Mouse (Mus musculus) kidney, postnatal 14 days (tissue): Measurements from ENCODE around the gene Prpf18.

Experiments used
- DNase-seq: peaks from one replicate; pipeline ENCODE4 v3.0.0; 2022; ENCODE audit warnings: mixed read lengths

Prpf18 gene

DNA sequence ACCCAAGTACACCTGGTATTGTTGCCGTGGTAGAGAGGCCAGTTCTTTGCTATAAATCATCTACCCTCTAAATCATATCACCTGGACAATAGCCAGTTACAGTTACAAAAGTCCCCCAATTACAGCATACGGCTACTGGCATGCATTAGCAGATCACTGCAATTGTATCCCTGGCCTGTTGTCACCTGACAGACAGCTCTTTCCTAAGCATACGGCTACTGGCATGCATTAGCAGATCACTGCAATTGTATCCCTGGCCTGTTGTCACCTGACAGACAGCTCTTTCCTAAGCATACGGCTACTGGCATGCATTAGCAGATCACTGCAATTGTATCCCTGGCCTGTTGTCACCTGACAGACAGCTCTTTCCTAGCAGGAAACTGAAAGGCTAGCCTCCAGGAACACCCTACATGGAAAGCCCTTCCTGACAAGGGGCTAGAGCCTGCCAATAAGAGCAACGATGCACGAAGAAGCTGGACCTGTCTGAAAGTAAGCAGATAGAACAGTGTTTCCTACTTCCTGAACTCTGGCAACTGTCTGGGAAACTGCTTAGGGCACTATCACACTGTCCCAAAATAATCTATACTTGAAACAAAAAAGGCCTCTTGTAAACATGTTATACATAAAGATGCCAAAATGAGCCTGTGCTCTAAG is 37.5 kb downstream of the Prpf18 start:
- peak; percentile 45 for DNase-seq

DNA sequence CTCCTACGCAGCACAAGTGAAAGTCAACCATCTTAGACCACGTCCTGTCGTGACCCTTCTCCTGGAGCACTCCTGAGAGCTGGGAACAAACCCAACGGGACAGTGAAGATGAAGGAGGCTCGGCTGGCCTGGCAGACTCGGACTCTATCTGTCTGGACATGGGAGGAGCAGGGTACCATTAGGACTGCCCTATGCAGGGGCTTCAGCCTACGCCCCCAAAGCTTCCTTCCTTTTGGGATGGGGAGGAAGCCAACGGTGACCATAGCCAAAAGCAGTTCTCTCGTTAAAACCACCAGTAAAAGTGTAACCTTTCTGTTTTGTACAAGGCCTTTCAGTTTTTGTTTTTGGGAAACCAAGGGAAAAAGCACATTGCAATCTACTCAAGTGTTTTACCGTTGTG is 40.2 kb downstream of the Prpf18 start:
- peak; percentile 28 for DNase-seq

DNA sequence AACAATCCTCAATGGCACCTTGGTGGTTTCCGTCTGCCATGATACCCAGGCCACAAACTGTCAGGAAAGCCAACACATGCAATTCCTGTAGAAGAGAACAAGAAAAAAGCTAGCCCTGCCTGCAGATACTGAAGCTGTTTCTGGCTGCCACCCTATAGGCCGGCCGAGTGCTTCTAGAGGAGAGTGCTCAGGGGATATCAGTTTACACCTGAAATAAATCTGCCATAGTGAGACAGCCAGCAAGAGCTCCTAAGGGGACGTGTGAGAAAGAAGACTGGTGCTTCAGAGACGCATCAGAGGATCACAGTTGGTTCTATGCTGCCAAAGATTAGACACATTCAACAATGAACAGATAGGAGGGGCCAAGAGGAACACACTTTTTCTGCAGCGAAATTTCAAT is 40.6 kb downstream of the Prpf18 start:
- no peak for DNase-seq

DNA sequence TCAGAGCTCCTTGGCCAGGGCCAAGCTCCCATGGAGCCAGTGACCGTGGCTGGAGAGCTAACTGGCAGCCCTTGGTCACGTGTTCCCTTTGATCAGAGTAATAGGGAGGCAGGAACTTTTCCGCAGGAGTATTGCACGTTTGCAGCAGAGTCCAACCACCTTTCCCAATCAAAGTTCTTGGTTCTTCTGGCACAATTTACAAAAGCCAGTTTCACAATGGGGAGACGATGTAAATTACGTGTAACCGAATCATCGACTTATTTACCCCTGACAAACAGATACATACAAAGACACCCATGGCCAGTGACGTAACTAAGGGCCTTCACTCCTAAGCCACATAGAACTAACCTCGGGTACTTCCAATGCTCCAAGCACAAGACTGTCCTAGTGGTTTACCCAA is 42.5 kb downstream of the Prpf18 start:
- no peak for DNase-seq

DNA sequence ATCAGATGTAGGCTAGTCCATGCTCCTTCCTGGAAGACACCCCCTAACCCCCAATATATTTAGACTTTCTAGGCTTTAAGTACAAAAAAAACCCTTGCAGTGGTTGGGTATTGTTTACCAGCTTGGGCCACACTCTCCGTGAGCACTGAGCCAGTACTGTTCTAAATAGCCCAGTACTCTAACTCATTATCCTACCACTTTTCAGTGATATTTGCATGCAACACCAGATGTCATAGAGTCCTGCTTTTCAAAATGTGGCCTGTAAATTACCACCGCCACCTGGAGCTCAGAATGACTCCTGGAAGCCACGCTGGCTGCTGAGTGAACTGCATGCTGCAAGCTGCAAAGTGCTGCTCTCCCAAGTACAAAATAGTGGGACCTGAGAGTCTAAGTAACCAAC is 43.7 kb downstream of the Prpf18 start:
- no peak for DNase-seq

DNA sequence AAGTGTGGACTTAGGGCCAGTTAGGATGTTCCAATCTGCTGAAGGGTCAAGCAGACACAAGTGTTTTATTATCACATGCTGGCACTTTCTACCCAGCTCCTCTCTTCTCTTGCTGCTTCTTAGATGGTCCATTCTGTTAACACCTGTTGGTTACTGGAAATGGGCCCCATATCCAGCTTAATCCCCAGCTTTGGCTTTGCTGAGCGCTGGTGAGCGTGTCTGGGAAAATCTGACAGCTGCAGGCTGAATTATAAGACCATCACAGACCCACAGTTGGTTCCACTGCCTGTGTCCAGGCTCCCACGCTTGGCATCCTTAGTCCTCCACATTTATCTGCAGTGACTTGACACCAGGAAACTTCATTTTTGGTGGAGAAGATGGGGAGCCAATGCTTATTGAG is 45.4 kb downstream of the Prpf18 start:
- DNase-seq = no peak

DNA sequence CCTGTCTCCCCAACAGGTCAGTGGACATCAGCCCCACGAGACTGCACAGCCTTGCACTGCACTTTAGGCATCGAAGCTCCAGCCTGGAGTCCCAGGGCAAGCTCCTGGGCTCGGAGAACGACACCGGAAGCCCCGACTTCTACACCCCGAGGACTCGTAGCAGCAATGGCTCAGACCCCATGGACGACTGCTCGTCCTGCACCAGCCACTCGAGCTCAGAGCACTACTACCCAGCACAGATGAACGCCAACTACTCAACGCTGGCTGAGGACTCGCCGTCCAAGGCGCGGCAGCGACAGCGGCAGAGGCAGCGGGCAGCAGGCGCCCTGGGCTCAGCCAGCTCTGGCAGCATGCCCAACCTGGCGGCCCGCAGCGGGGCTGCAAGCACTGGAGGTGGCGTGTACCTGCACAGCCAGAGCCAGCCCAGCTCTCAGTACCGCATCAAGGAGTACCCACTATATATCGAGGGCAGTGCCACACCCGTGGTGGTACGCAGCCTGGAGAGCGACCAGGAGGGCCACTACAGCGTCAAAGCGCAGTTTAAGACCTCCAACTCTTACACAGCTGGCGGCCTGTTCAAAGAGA is 48.5 kb downstream of the Prpf18 start:
- DNase-seq = peak; percentile 28

DNA sequence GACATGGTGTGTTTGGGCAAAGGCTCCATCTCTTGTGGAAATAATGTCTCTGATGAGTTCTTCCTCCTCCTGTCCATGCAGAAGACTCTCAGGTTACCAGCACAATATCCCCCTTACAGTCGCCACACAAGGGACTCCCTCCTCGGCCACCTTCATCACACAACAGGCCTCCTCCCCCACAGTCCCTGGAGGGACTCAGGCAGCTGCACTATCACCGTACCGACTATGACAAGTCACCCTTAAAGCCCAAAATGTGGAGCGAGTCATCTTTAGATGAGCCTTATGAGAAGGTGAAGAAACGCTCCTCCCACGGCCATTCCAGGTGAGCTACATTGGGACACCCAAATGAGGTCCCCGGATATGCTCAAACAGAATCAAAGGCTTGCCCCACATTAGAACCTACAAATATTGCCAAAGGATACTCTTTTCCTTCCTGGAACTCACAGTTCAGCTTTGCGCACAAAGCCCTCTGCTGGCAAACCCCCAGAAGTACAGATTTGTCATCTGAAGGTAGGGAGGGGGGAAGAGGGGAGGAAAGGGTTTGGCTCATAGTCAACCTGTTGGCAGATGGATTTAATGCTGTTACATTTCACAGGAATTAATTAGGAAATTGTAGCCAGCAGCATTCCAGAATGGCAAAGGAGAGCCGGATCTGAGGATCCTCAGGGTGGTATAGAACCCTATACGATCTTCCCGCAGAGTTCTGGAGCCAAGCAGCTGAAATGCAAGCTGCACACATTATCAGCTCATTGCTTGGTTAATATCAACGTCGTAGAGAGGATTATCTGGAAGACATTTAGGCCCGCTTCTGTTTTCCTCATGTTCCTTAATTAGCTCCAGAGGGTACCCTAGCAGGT is 50.7 kb downstream of the Prpf18 start:
- peak; percentile 76 for DNase-seq

DNA sequence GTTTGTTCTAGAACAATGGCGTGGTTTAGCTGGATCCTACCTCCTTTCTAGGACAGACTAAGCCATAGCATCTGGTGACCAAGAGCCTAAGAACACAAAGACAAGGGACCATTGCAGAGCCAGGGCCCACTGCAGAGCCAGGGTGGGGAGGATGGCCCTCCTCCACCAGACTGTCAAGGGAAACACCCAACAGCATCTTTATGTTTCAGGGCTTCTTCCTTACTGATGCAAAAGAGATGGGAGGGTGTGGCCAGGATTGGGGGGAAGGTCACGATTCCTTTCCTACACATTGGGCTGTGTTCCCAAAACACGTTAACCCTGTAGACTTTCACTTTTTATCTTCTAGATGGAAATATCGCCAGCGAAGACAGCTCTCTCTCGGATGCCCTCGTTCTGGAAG is 54.9 kb downstream of the Prpf18 start:
- DNase-seq = no peak

DNA sequence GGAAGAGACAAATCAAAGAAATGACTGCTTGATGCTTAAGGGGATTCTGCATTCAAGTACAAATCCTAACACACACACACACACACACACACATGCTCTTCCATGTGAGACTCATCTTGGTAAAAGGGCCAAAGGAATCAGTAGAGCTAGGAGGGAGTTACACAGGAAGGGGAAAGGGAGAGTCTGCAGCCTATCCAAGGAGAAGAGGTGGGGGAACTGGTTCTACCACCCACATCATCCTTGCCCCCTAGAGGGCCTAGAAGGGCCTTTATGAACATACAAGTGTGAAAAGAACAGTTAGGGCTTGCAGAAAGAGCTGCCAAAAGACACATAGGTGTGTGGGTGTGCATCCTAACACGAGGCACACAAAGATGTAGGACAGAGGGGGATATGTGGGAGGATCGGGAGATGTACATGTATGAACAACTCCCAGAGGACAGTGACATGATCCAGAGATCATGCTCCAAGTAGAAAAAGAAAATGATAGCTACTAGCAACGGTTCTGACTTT is 58.0 kb downstream of the Prpf18 start:
- no peak for DNase-seq

DNA sequence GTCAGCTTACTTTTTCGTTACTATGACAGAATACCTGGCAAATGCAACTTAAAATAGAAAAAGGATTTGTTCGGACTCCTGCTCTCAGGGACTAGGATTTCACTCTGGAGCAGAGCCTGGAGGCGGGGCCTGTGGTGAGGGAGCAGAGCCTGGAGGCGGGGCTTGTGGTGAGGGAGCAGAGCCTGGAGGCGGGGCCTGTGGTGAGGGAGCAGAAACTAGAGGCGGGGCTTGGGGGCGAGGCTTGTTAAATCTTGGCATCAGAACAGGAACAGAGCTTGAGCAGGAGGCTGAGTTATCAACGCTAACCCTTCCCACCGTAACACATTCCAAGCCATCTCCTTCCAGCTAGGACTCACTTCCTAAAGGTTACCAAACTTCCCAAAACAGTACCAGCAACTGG is 58.5 kb downstream of the Prpf18 start:
- peak; percentile 66 for DNase-seq

DNA sequence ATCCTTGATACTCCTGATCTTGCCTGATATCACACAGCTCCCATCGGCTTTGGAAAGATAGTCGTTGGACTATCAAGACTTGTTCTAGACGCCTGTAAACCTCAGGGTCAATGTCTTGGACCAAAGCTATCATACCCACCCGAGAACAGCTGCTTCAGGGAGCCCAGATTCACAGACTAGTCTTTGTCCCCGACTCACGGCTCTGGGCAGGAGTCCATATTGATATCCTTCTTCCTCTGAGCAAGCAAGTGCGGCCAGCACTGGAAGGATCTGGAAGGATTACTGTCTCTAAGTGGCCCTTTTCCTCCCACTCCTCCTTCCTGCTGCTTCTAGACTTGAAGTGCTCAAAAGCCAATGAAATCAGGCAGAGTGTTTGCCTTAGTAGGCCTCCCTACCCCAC is 59.2 kb downstream of the Prpf18 start:
- DNase-seq = no peak

DNA sequence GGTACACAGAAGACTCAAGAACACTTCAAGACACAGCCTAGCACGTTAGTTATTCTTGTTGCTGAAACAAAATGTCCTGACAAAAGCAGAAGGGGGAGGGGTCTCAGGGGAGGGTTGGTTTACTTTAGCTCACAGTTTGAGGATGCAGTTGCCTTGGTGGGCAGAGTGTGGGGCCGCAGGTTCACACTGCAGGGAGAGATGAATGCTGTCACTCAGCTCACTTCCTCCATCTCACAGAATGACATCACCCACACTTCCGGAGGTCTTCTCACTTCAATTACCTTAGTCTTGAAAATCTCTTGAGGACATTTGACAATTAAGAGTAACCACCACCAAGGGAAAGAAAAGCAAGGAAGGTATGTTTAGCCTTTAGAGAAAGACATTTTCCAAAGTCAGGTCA is 60.3 kb downstream of the Prpf18 start:
- no peak for DNase-seq

DNA sequence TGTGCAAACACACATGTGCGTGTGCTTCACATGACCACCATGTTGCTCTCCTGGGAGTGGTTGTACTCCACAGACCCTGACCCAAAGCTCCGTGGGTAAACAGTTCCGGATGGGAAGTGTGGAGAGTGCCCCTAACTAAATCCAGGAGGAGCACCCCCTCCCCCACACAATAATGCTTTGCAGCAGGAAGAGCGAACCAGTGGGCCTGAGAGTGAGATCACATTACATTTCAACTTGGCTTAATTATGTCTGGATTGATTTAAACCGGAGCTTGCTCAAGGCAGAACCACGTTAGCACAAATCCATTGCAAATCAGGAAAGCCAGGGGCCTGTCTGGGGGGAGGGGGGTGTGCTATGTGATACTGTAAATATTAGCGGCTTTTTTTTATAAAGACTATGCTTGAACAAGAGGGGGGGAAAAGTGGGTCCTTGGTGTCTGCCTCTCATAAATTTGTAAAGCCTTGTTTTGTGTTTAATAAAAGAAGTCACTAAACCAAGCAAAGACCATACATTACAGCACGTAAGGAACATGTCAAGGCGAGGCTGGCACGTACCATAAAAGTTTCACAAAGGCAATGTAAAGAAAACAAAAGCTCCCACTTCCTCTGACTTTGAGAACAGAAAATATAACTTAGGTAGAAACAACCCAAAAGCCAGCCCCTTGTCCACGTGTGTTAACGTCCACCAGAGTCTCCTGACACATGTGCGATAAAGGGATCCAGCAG is 64.1 kb downstream of the Prpf18 start:
- DNase-seq = no peak

DNA sequence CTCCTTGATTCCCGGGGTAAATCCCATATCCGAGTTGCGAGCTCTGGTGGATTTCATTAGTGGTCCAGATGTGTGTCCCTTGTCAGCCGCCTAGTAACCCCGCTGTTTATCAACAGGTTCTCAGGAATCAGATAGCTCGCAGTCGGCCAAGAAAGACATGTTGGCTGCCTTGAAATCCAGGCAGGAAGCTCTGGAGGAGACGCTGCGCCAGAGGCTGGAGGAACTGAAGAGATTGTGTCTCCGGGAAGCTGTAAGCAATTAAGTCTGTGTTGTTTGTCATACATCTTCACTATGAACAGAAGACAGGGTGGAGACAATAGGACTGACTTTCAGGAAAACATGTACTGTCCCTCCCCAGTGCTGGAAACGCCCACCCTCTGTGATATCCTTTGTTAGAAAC is 65.7 kb downstream of the Prpf18 start:
- peak; percentile 48 for DNase-seq

DNA sequence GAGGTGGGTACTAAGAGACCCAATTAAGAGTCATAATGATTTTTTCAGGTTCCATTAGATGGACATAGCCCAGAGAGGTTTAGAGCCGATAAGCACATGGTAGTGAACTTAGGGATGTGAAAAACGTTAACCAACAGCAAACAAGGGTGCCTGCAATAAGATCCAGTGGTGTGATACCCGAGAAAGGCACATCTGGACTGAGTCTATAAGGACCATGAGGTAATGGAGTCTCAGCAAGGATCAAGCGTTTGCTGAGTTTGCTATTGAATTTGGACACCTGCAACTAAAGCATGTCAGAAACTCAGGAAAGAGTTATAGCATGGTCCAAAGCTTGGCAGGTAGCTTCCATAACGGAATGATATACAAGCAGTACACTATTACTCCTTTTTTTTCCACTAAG is 67.7 kb downstream of the Prpf18 start:
- DNase-seq = no peak

DNA sequence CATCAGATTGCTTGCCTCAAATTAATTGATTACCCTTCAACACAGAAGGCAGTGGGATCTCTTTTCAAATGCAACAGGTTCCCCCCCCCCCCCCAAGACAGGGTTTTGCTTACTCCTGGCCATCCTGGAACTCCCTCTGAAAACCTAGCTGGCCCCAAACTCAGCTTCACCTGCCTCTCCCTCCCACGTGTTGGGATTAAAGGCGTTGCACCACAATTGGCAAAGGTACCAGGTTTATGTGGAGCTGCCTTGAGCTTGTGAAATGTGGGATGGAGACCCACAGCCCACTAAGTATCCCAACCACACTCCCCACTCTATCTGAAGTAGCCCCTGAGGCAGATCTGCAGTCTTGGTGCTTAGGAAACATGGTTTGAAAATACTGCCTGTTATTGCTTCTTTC is 69.0 kb downstream of the Prpf18 start:
- no peak for DNase-seq

DNA sequence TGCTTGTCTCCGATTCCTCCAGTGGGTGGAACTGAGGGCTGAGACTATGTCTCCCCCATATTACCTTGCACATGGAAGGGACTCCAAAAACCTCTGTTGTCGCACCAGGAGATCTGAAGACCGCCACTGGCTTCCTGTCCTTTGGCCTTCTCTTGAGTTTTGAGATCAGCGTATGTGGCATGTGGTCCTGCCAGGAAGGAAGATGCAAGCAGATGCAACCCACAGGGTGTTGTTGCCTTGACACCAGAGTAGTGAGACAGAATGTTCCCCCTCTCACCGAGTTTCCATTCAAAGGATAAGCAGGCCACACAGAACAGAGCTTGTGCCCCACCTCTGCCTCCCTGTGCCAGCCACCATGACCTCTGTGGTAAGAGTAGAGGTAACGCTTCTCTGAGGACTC is 71.2 kb downstream of the Prpf18 start:
- DNase-seq = no peak

DNA sequence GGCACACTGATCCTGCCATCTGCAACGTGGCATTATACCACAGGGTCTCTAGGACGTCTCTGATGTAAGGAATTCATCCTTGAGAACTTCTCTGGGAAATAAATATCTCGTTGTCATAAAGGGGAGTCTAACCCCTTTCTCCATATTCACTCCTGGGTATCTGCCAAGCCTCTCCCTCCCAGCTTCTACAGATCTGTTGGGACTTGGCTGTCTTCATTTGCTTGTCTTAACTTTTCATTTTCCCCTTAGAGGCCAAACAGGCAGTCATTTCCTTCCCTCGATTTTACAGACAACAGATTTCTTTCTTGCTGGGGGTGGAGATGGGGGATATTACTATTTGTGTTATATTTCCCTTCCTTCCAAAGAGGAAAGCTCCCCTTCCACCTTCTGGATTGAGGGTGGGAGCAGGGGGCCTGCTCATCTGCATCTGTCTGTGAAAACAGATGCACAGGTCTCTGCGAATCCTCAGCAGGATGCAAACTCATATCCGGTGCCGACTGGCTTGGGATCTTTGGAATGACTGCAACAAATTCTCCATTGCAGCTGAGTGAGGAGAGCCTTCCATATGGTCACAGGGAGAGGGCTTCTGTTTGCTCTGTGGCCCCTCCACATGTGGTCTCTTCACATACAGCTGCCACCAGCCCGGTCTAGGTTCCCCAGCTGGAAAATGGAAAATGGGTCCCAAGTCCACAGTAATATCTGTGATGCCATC is 72.4 kb downstream of the Prpf18 start:
- no peak for DNase-seq

DNA sequence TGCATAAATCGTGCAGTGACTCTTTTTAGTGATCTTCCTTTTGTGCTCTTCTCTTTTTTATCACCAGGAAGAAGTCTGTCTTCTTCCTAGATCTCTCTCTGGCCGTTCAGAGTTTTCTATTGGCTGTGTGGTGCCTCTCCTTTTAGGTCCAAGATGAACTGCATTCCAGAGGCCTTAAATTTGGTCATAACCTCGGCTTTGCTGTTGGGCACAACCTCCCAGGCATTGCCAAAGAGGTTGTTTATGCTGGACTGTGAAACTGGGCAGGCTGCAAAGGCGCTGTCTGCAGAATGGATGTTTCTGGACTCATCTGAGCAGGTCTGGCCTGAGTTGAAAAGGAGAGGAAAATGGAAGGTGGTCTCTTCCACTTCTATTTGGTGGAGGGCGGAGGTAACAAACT is 73.6 kb downstream of the Prpf18 start:
- no peak for DNase-seq

DNA sequence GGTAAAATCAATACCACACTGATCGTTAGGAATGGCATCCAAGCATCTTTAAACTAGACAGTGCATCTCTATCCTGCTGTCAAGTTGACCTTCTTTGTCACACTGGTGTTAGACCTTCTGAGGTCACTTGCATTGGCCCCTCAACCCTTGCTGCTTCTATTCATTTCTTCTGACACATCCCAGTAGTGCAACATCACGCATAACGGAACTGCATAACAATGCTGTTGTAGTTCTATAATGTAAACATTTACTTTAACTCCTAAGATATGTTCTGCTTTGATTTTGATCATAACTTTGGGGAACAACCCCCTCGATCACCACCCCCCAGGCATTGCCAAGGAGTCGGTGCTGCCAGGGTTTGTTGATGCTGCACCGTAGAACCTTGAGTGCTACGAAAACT is 75.9 kb downstream of the Prpf18 start:
- DNase-seq = no peak

DNA sequence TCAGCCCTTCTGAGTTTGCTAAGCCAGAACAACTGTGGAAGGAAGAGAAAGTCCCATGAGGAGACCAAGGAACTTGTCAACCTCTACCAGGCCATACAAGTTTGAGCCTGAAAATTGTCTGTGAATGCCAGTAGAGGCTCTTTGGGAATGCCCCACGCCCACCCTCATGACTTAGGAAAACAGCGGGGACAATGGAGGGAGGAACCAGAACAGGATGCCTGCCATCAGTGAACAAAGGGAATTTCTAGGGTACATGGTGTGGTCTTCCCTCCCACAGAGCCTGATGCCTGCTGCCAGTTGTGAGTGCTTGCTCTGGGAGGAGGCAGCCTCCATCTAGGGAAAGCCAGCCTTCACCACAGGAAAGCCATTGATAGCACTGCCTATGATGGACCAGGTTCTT is 76.8 kb downstream of the Prpf18 start:
- peak; percentile 14 for DNase-seq

DNA sequence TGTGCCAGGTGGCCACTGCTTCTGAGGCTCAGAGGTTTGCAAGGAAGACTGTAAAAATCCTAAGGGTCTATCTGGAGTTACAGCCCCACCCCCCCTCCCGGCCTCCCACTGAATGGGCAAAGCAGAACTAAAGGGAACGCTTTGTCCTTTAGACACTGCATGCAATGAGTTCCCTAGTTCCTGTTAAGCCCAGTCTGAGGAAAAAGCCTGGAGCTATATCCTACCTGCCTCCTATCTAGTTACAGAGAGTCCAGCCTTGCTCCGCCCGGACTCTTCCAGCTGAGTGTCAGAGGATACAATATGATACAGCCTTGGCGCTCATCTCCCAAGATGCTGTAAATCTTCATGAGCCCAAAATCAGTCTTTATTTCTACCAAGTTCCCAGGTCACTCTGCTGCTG is 77.7 kb downstream of the Prpf18 start:
- DNase-seq = no peak
